Mouse (Mus musculus) limb, embryonic 15.5 days (tissue): ENCODE data around the gene Srgap3. TPM values are rescaled to one million over a fixed set of nuclear protein-coding genes. Genes with fewer than 3 reads are reported as not detected.

Experiments
- ATAC-seq: fragments of 200-750 bp; cut with Nextera tagmentation; 2 replicates; pipeline ENCODE4 v1.8.0; 2017; ENCODE audit warnings: low read depth, moderate TSS enrichment; ENCODE audit not compliant: insufficient number of reproducible peaks, low FRiP score, low TSS enrichment
- H3K27ac ChIP-seq: fragments of 300-500 bp; sonication (generic); 2 replicates; pipeline ENCODE4 v1.5.1; 2015; ENCODE audit warnings: moderate library complexity, mild to moderate bottlenecking, inconsistent platforms
- H3K27me3 ChIP-seq: fragments of 300-500 bp; sonication (generic); 2 replicates; pipeline ENCODE4 v1.6.1; 2015; ENCODE audit warnings: inconsistent platforms
- H3K36me3 ChIP-seq: fragments of 300-500 bp; sonication (generic); 2 replicates; pipeline ENCODE4 v1.6.1; 2015; ENCODE audit warnings: inconsistent platforms
- H3K4me1 ChIP-seq: fragments of 300-500 bp; sonication (generic); 2 replicates; pipeline ENCODE4 v1.6.1; 2015; ENCODE audit warnings: inconsistent platforms
- H3K4me2 ChIP-seq: fragments of 300-500 bp; sonication (generic); 2 replicates; pipeline ENCODE4 v1.6.1; 2015; ENCODE audit warnings: mild to moderate bottlenecking, inconsistent platforms
- H3K4me3 ChIP-seq: fragments of 300-500 bp; sonication (generic); 2 replicates; pipeline ENCODE4 v1.5.1; 2015; ENCODE audit warnings: mild to moderate bottlenecking, inconsistent platforms
- H3K9ac ChIP-seq: fragments of 300-500 bp; sonication (generic); 2 replicates; pipeline ENCODE4 v1.6.1; 2015; ENCODE audit warnings: inconsistent platforms
- H3K9me3 ChIP-seq: fragments of 300-500 bp; sonication (generic); 2 replicates; pipeline ENCODE4 v1.6.1; 2016; ENCODE audit warnings: inconsistent platforms
- WGBS: fragments of 180-500 bp; shearing (Covaris S2); methylation state at CpG from one replicate; pipeline ENCODE4 v1.1.7; 2015; 5-methylcytosine and 5-hydroxymethylcytosine counted together
- polyA plus RNA-seq: library from polyadenylated mRNA; unstranded; fragments of >200 nt; fragmentation: Nextera tagmentation; extraction: Ambion mirVana; gene quantifications from 2 replicates; pipeline ENCODE4 v1.2.1, GENCODE M21; 2015

The Srgap3 gene
- polyA plus RNA-seq, 1 experiment from 2014 or later: 6.0 TPM

GRCm38 (mm10) chr6:112752517-112752916 lies 194.5 kb downstream of the Srgap3 start:
- ATAC-seq: no peak
- Histone ChIP-seq H3K4me3 (no peak overlapping the region), H3K9me3 (no peaks in the 10 kb centered on the region), H3K4me2 (no peak overlapping the region), H3K9ac (no peak overlapping the region), H3K36me3 (no peaks in the 10 kb centered on the region), H3K4me1 (peaks cover 6% of the 10 kb centered on the region), H3K27me3 (no peaks in the 10 kb centered on the region), H3K27ac (no peak overlapping the region)
- 95% methylated on average over 3 of the region's 3 CpGs for WGBS

GRCm38 (mm10) chr6:112752007-112752406 lies 195.1 kb downstream of the Srgap3 start:
- H3K27ac ChIP-seq: no peak overlapping the region
- no peak overlapping the region for H3K9ac ChIP-seq
- no peaks in the 10 kb centered on the region; the same call in 1 of the 2 replicates for H3K36me3 ChIP-seq
- WGBS: 82% methylated on average over 5 of the region's 5 CpGs
- no peak overlapping the region for H3K4me2 ChIP-seq
- ATAC-seq: no peak
- no peak overlapping the region for H3K4me3 ChIP-seq
- H3K27me3 ChIP-seq: no peaks in the 10 kb centered on the region
- no peaks in the 10 kb centered on the region for H3K9me3 ChIP-seq
- H3K4me1 ChIP-seq: peaks cover 3% of the 10 kb centered on the region

GRCm38 (mm10) chr6:112742297-112742696 lies 204.8 kb downstream of the Srgap3 start:
- H3K9me3 ChIP-seq: no peaks in the 10 kb centered on the region
- H3K27me3 ChIP-seq: no peaks in the 10 kb centered on the region
- no peak overlapping the region for H3K4me3 ChIP-seq
- no peak overlapping the region for H3K27ac ChIP-seq
- no peak for ATAC-seq
- 84% methylated on average over 2 of the region's 2 CpGs for WGBS
- no peaks in the 10 kb centered on the region for H3K4me1 ChIP-seq
- no peak overlapping the region for H3K4me2 ChIP-seq
- H3K9ac ChIP-seq: no peak overlapping the region
- peaks cover 27% of the 10 kb centered on the region for H3K36me3 ChIP-seq

- ATAC-seq: no peak
- no peaks in the 10 kb centered on the region for H3K27me3 ChIP-seq
- peaks cover 25% of the 10 kb centered on the region for H3K36me3 ChIP-seq
- no peak overlapping the region for H3K9ac ChIP-seq
- H3K4me2 ChIP-seq: no peak overlapping the region
- 84% methylated on average over 5 of the region's 5 CpGs for WGBS
- H3K27ac ChIP-seq: no peak overlapping the region
- no peaks in the 10 kb centered on the region for H3K9me3 ChIP-seq
- H3K4me3 ChIP-seq: no peak overlapping the region
- H3K4me1 ChIP-seq: no peaks in the 10 kb centered on the region
Observed at GRCm38 (mm10) chr6:112741766-112742165, 205.3 kb downstream of the Srgap3 start.

GRCm38 (mm10) chr6:112739635-112740034 lies 207.4 kb downstream of the Srgap3 start:
- no peak for ATAC-seq
- Histone ChIP-seq H3K9me3 (no peaks in the 10 kb centered on the region), H3K27ac (no peak overlapping the region), H3K4me2 (no peak overlapping the region), H3K36me3 (peaks cover 35% of the 10 kb centered on the region), H3K27me3 (no peaks in the 10 kb centered on the region), H3K4me1 (no peaks in the 10 kb centered on the region), H3K9ac (no peak overlapping the region), H3K4me3 (no peak overlapping the region)
- WGBS: 88% methylated on average over 3 of the region's 3 CpGs

DNA sequence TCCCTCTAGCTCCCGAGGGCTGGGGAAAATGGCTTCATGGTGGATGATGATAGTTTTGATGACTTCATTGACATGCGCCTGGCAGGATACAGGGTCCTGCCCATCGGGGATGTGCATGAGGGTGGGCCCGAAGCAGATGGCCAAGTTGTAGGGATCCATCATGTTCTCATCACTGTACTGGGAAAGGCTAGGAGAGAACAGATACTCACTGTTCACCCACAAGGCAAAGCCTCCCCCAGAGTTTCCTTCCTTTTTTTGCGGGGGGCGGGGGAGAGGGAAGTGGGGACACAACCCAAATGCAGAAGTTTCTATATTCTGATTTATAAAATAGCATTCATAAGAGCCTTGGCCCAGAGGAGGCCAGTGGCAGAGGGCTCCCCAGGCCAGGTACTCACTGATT lies 208.1 kb downstream of the Srgap3 start:
- Histone ChIP-seq H3K9me3 (no peaks in the 10 kb centered on the region), H3K4me3 (no peak overlapping the region), H3K4me1 (no peaks in the 10 kb centered on the region), H3K27ac (no peak overlapping the region), H3K4me2 (no peak overlapping the region), H3K36me3 (peaks cover 37% of the 10 kb centered on the region), H3K9ac (no peak overlapping the region), H3K27me3 (no peaks in the 10 kb centered on the region)
- no peak for ATAC-seq
- WGBS: 87% methylated on average over 6 of the region's 6 CpGs

DNA sequence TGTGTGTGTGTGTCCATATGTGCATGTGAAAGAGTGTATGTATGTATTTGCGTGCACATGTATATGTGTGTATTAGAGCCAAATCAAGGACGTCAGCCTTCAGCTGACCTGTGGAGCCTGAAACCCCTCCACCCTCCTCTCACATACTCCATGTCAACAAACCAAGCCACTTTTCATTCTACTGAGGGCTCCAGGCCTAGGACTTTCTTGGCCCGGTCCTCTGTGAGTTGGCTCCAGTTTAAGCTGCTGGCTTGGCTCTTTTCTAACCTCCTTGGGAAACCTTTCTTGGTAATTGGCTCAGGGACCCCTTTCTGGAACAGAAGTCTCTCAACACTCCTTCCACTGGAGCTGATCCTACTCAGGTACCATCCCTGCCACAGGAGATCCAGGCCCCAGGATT lies 210.6 kb downstream of the Srgap3 start:
- ATAC-seq: no peak
- WGBS: 87% methylated on average over 3 of the region's 3 CpGs
- Histone ChIP-seq H3K27ac (no peak overlapping the region), H3K4me3 (no peak overlapping the region), H3K36me3 (peaks cover 46% of the 10 kb centered on the region), H3K9ac (no peak overlapping the region), H3K9me3 (no peaks in the 10 kb centered on the region), H3K27me3 (no peaks in the 10 kb centered on the region), H3K4me1 (no peaks in the 10 kb centered on the region), H3K4me2 (no peak overlapping the region)

DNA sequence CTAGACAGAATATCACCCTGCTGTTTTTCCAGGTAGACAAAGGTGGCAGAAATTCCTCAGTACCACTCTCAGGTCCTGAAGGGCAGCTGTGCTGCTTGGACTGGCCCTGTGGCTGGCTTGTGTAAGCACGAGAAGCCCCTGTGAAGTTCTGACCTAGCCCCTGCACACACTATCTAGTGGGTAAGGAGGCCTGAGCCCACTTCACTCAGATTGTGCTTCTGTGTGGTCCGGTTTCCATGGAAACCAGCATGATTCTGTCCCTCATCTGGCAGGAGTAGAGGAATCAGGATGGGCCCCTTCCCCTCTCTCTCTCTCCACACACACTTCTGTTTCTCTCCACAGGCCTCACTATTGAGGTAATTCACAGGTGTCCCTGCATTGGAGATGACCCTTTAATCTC lies 212.0 kb downstream of the Srgap3 start:
- Histone ChIP-seq H3K4me1 (no peaks in the 10 kb centered on the region), H3K4me2 (no peak overlapping the region), H3K9me3 (no peaks in the 10 kb centered on the region), H3K9ac (no peak overlapping the region), H3K27ac (no peak overlapping the region), H3K36me3 (peaks cover 52% of the 10 kb centered on the region), H3K4me3 (no peak overlapping the region), H3K27me3 (no peaks in the 10 kb centered on the region)
- WGBS: 88% methylated on average over 2 of the region's 2 CpGs
- no peak for ATAC-seq

GRCm38 (mm10) chr6:112733942-112734341 lies 213.1 kb downstream of the Srgap3 start:
- no peaks in the 10 kb centered on the region for H3K9me3 ChIP-seq
- H3K27ac ChIP-seq: no peak overlapping the region
- H3K27me3 ChIP-seq: no peaks in the 10 kb centered on the region
- peaks cover 49% of the 10 kb centered on the region for H3K36me3 ChIP-seq
- H3K9ac ChIP-seq: no peak overlapping the region
- 55% methylated on average over 5 of the region's 5 CpGs for WGBS
- H3K4me2 ChIP-seq: no peak overlapping the region
- no peak overlapping the region for H3K4me3 ChIP-seq
- H3K4me1 ChIP-seq: peaks cover 6% of the 10 kb centered on the region; the same call in 1 of the 2 replicates
- ATAC-seq: no peak

- peaks cover 39% of the 10 kb centered on the region for H3K36me3 ChIP-seq
- no peak for ATAC-seq
- H3K4me2 ChIP-seq: no peak overlapping the region
- H3K4me1 ChIP-seq: peaks cover 14% of the 10 kb centered on the region
- no peak overlapping the region for H3K4me3 ChIP-seq
- H3K9me3 ChIP-seq: no peaks in the 10 kb centered on the region
- 95% methylated on average over 3 of the region's 3 CpGs for WGBS
- no peaks in the 10 kb centered on the region for H3K27me3 ChIP-seq
- H3K9ac ChIP-seq: no peak overlapping the region
- no peak overlapping the region for H3K27ac ChIP-seq
Observed at GRCm38 (mm10) chr6:112732434-112732833, 214.6 kb downstream of the Srgap3 start.

DNA sequence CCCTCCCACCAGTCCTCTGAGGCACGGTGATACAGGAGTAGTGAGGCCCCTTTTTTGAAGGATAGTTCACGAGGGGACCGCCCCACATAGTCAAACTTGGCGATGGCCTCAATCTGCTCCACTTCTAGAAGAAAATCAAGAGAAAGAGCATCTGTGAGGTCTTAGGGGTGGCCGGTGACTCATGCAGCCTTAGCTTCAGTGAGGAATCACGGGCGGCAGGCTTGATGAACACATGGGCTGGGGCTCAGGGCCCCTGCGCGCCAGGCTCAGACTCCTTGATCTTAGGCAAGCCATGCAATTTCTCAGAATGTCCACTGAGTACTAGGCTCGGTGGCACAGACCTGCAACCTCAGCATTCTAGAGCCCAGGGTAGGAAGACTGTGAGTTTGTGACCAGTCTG lies 215.7 kb downstream of the Srgap3 start:
- Histone ChIP-seq H3K4me3 (no peak overlapping the region), H3K36me3 (peaks cover 45% of the 10 kb centered on the region), H3K9ac (no peak overlapping the region), H3K27ac (no peak overlapping the region), H3K27me3 (no peaks in the 10 kb centered on the region), H3K9me3 (no peaks in the 10 kb centered on the region), H3K4me1 (peaks cover 14% of the 10 kb centered on the region), H3K4me2 (no peak overlapping the region)
- ATAC-seq: no peak
- WGBS: 94% methylated on average over 10 of the region's 10 CpGs

DNA sequence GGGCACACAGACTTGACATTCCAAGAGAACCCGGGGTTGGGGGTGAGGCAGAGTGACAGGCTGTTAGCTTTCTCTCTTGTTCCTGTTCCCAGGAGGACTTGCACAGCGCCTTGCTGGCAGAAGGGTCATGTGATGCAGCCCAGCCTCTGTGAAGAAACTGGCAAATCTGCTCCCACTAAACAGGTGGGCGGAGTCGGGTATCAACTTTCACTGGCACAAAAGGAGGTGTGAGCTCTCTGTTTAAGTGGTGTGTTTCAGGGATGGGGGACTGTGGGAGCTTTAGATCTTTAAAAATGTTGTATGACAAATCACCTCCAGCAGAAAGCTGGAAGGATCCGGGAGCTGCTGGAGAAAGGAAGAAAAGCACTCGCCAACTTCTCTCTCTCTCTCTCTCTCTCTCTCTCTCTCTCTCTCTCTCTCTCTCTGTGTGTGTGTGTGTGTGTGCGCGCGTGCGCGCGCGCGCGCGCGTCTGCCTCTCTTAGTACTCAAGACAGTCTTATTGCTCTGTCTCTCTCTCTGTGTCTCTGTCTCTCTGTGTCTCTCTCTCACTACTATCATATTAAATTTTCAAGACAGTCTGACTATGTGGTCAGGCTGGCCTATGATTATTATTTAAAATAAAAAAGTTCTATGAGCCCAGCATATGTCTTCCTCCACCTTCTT lies 218.2 kb downstream of the Srgap3 start:
- 0% methylated on average over 16 of the region's 17 CpGs for WGBS
- Histone ChIP-seq H3K27me3 (no peaks in the 10 kb centered on the region), H3K4me2 (peak overlapping the region; percentile 35), H3K9ac (no peak overlapping the region), H3K36me3 (peaks cover 26% of the 10 kb centered on the region), H3K4me3 (peak overlapping the region; percentile 27), H3K27ac (peak overlapping the region; percentile 54; the same call in 1 of the 2 replicates), H3K9me3 (no peaks in the 10 kb centered on the region), H3K4me1 (peaks cover 14% of the 10 kb centered on the region)
- no peak for ATAC-seq

DNA sequence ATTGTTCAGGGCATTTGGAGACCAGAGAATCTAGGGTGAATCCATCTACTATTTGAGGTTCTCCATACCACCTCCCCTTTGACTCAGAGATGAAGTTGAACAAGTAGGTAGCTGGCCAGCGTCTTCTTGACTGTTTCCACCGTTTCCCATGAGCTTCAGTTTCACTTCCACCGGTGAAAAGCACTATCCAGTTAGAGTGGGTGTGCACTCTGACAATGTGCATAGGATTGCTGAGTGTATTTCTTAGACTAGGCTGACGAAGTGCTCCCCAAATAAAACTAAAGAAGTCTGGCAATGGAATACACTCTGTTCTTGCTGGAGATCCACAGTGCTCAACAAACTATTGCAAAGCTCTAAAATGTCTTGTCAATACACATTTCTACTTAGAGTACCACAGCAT lies 221.6 kb downstream of the Srgap3 start:
- no peak overlapping the region for H3K4me2 ChIP-seq
- WGBS: 88% methylated on average over 4 of the region's 4 CpGs
- peaks cover 17% of the 10 kb centered on the region for H3K36me3 ChIP-seq
- no peaks in the 10 kb centered on the region for H3K9me3 ChIP-seq
- no peak overlapping the region for H3K27ac ChIP-seq
- no peak overlapping the region for H3K9ac ChIP-seq
- no peaks in the 10 kb centered on the region for H3K27me3 ChIP-seq
- no peak for ATAC-seq
- H3K4me1 ChIP-seq: peaks cover 14% of the 10 kb centered on the region
- no peak overlapping the region for H3K4me3 ChIP-seq
